Mouse (Mus musculus): ENCODE measurements at regions not wholly inside any gene's neighbourhood (a gene's known extent, or its start where the extent isn't known, plus 50 kb on each side); places are given as distances from the start of the nearest gene placed in this dataset.

GRCm38 (mm10) chr8:97131285-97132017 lies 1243.1 kb upstream of the Got2 start:
- in situ Hi-C loops (cut with MboI, MseI), result no loop called here

GRCm38 (mm10) chr8:97130827-97131226 lies 1242.5 kb upstream of the Got2 start:
- in situ Hi-C loops (cut with MboI, MseI), result no loop called here

GRCm38 (mm10) chr8:97108719-97109391 lies 1220.5 kb upstream of the Got2 start:
- in situ Hi-C loops (cut with MboI, MseI), result loop anchor here (10.0 kb wide), 1 partner anchor 1276 kb away; no protein-coding TSS in a partner anchor

All from regulatory T cell (primary cell).